Mouse (Mus musculus) gastrocnemius, postnatal 14 days (tissue): ENCODE measurements around the gene Tmem181a. TPM values are rescaled to one million over a fixed set of nuclear protein-coding genes. Genes with fewer than 3 reads are reported as not detected.
"Not testable (repeated sequence)": the region's sequence is repeated elsewhere in the genome, so short reads cannot be mapped to it uniquely, and the experiment has no call there.

Experiments used
- DNase-seq: peaks from one replicate; pipeline ENCODE4 v3.0.0; 2021; ENCODE audit warnings: mixed read lengths
- intact Hi-C: fragments of 180-260 bp; cut with DNase I; formaldehyde crosslinking; loops from one replicate; pipeline ENCODE4 v1.15.1; 2025; ENCODE audit warnings: low total_unique reads
- total RNA-seq, 2 experiments: library from RNA; stranded (reverse); gene quantifications; 2 replicates each; pipeline ENCODE4 v1.2.3; 2021

Gene Tmem181a
- total RNA-seq, 2 experiments from 2014 or later, result 5.9 to 6.1 TPM

GRCm38 (mm10) chr17:6300190-6300863 is 43.7 kb downstream of the Tmem181a start:
- intact Hi-C loops, DNase-seq: not testable (repeated sequence)

GRCm38 (mm10) chr17:6304891-6305290 is 48.2 kb downstream of the Tmem181a start:
- DNase-seq, intact Hi-C loops: not testable (repeated sequence)

GRCm38 (mm10) chr17:6305656-6306270 is 49.1 kb downstream of the Tmem181a start:
- intact Hi-C loops, DNase-seq: not testable (repeated sequence)

GRCm38 (mm10) chr17:6306503-6306902 is 49.8 kb downstream of the Tmem181a start:
- intact Hi-C loops, result not testable (repeated sequence)

GRCm38 (mm10) chr17:6311716-6312115 is 55.1 kb downstream of the Tmem181a start:
- intact Hi-C loops, result not testable (repeated sequence)

More at GRCm38 (mm10) chr17:6306503-6306902, 49.8 kb downstream of the Tmem181a start:
- not testable (repeated sequence) for DNase-seq

GRCm38 (mm10) chr17:6312755-6313154 is 56.1 kb downstream of the Tmem181a start:
- intact Hi-C loops, DNase-seq: not testable (repeated sequence)

More at GRCm38 (mm10) chr17:6311716-6312115, 55.1 kb downstream of the Tmem181a start:
- not testable (repeated sequence) for DNase-seq

- DNase-seq, intact Hi-C loops: not testable (repeated sequence)
Observed at GRCm38 (mm10) chr17:6314493-6314892, 57.8 kb downstream of the Tmem181a start.

GRCm38 (mm10) chr17:6315706-6316105 is 59.0 kb downstream of the Tmem181a start:
- intact Hi-C loops, DNase-seq: not testable (repeated sequence)

GRCm38 (mm10) chr17:6316379-6317126 is 59.9 kb downstream of the Tmem181a start:
- intact Hi-C loops, result not testable (repeated sequence)
- peak; percentile 49 for DNase-seq

GRCm38 (mm10) chr17:6317339-6317985 is 60.8 kb downstream of the Tmem181a start, which contains the start of gene Dynlt1a:
Gene Dynlt1a, minus strand, starts transcription at chr17:6317500.
- intact Hi-C loops, result not testable (repeated sequence)
- peak; percentile 95 for DNase-seq

GRCm38 (mm10) chr17:6321081-6321777 is 64.6 kb downstream of the Tmem181a start:
- DNase-seq, intact Hi-C loops: not testable (repeated sequence)

- intact Hi-C loops, DNase-seq: not testable (repeated sequence)
Observed at GRCm38 (mm10) chr17:6321778-6322101, 65.1 kb downstream of the Tmem181a start.

- intact Hi-C loops, DNase-seq: not testable (repeated sequence)
Observed at GRCm38 (mm10) chr17:6325021-6325420, 68.4 kb downstream of the Tmem181a start.

GRCm38 (mm10) chr17:6325543-6325942 is 68.9 kb downstream of the Tmem181a start:
- intact Hi-C loops, DNase-seq: not testable (repeated sequence)

- DNase-seq, result peak; percentile 0
- intact Hi-C loops, result not testable (repeated sequence)
Observed at GRCm38 (mm10) chr17:6327554-6327953, 70.9 kb downstream of the Tmem181a start.

- intact Hi-C loops, DNase-seq: not testable (repeated sequence)
Observed at GRCm38 (mm10) chr17:6328997-6329396, 72.3 kb downstream of the Tmem181a start.

GRCm38 (mm10) chr17:6342606-6343294 is 86.1 kb downstream of the Tmem181a start:
- intact Hi-C loops, result not testable (repeated sequence)

GRCm38 (mm10) chr17:6355256-6355655 is 98.6 kb downstream of the Tmem181a start:
- DNase-seq, result peak; percentile 2
- intact Hi-C loops, result not testable (repeated sequence)

More at GRCm38 (mm10) chr17:6342606-6343294, 86.1 kb downstream of the Tmem181a start:
- not testable (repeated sequence) for DNase-seq
